Mouse (Mus musculus): ENCODE data around the gene Kctd7. TPM values are rescaled to one million over a fixed set of nuclear protein-coding genes. Genes with fewer than 3 reads are reported as not detected.
A peak's percentile ranks its signal among the peaks of the same experiment; 100 is the strongest.

Gene Kctd7
- polyA plus RNA-seq, 1 experiment, result 4.8 TPM

DNA sequence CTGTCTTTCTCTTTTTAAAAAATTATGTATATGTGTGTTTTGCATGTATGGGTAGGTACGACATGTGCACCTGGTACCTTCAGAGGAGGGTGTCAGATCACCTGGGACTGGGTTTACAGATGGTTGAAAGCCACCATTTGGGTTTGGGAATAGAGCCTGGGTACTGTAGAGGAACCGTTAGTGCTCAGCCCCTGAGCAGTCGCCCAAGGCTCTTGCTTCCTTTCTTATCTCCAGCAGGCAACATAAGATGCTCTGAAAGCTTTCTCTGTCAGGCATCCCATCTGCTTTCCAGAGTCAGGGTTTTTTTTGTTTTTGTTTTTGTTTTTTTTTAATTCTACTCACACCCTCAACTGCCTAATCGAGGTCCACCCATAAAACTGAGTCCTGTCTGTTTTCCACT, 20.6 kb downstream of the Kctd7 start:
- Histone ChIP-seq H3K4me1 (ENCODE audit: control insufficient read depth, insufficient read depth, low read length) (peaks cover 4% of the 10 kb centered on the region; the same call in 1 of the 2 replicates), H3K4me3 (ENCODE audit: insufficient read depth, low read length) (no peak overlapping the region), H3K27ac (ENCODE audit: insufficient read depth, low read depth, low read length) (no peak overlapping the region)
- no peak for TF ChIP-seq CTCF (IDR thresholded peaks at IDR 0.05; ENCODE audit: low read depth, low read length)
- TF ChIP-seq POLR2A (IDR thresholded peaks at IDR 0.05; ENCODE audit: borderline replicate concordance, low read depth, low read length), result no peak

DNA sequence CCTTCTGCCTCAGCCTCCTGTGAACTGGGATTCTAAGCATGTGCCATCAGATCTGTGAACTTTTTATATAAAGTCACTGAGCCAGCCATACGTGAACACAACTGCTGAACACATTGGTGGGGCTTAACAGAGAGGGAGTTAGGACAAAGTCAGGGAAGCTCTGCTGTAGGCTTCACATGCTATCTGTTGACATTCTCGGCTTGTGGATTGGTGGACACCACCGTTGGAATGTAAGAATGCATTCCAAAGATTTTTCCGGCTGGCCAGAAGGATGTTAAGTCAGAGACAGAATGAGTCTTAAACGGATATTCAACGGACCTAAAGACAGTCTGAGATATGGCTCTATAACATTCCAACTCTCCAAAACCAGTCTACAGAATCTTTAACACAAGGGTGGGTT, 24.4 kb downstream of the Kctd7 start:
- TF ChIP-seq POLR2A (IDR thresholded peaks at IDR 0.05; ENCODE audit: borderline replicate concordance, low read depth, low read length), result no peak
- TF ChIP-seq CTCF (IDR thresholded peaks at IDR 0.05; ENCODE audit: low read depth, low read length), result no peak
- Histone ChIP-seq H3K4me3 (ENCODE audit: insufficient read depth, low read length) (no peak overlapping the region), H3K4me1 (ENCODE audit: control insufficient read depth, insufficient read depth, low read length) (peaks cover 20% of the 10 kb centered on the region), H3K27ac (ENCODE audit: insufficient read depth, low read depth, low read length) (no peak overlapping the region)

DNA sequence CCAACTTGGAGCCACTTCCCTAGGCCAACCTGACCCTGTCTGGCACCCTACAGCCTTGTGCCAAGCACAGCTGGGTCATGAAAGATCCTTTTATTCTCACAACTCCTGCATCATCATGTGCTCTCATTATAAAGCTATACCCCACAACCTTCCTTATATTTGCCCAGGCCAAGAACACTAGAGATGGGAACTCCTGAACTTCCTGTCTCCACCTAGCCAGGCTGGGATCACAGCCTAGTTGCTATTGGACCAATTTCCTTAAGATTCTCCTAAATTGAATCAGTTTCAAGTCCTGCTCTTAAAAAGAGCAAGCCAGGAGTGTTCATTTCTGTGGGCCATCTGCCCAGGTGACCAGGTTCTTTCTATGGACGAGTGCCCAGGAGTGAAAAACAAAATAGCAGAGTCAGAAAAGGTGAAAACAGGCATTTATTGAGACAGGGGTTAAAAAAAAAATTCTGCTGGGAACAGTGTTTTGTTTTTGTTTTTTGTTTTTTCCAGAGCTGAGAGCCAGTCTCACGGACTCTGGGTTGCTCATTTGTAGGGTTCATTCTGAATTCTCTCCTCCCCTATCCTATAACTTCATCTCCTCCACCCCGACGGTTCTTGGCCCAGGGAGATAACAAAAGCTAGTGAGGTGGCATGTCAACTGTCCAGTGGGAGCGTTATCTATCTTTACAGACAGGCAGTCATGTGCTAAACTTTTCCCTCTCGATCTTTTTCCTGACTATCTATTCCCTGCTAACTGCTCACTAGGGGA, 26.2 kb downstream of the Kctd7 start:
- Histone ChIP-seq H3K4me1 (ENCODE audit: control insufficient read depth, insufficient read depth, low read length) (peaks cover 23% of the 10 kb centered on the region), H3K27ac (ENCODE audit: insufficient read depth, low read depth, low read length) (peak overlapping the region; percentile 69), H3K4me3 (ENCODE audit: insufficient read depth, low read length) (peak overlapping the region; percentile 56)
- TF ChIP-seq POLR2A (IDR thresholded peaks at IDR 0.05; ENCODE audit: borderline replicate concordance, low read depth, low read length) (no peak), CTCF (IDR thresholded peaks at IDR 0.05; ENCODE audit: low read depth, low read length) (no peak)

DNA sequence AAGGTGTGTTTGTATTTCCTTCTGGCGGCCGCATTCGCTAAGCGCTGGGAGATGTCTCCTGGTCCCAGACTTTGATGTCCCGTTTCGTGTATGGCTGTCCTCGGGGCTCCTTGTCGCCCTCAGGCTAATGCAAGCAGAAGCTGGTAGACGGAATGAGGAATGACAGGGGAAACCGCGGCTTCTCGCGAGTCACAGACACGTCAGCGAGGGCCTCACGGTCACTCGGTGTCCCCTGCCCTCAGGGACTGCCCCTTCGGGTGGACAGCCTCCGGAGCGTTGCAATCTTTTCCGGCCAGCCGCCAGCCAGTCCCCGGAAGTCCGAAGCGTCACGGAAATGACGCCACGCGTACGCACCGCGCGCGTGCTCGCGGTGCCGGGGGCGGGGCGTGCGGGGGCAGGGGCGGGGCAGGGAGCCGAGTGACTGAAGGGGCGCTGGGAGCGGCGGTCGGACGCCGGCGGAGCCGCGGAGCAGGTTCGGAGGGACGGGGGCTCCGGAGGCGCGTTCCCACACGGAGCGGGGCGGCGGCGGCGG, 26.8 kb downstream of the Kctd7 start, which contains the start of gene Rabgef1:
TSS of gene Rabgef1 (plus strand) at position 376 of the 532 bp plus-strand sequence.
- H3K4me1 ChIP-seq (ENCODE audit: control insufficient read depth, insufficient read depth, low read length), result peaks cover 23% of the 10 kb centered on the region
- no peak; the same call in 1 of the 2 replicates for TF ChIP-seq POLR2A (IDR thresholded peaks at IDR 0.05; ENCODE audit: borderline replicate concordance, low read depth, low read length)
- no peak for TF ChIP-seq CTCF (IDR thresholded peaks at IDR 0.05; ENCODE audit: low read depth, low read length)
- H3K4me3 ChIP-seq (ENCODE audit: insufficient read depth, low read length), result peak within 1 kb of the TSS; percentile 64
- peak within 1 kb of the TSS; percentile 70 for H3K27ac ChIP-seq (ENCODE audit: insufficient read depth, low read depth, low read length)

DNA sequence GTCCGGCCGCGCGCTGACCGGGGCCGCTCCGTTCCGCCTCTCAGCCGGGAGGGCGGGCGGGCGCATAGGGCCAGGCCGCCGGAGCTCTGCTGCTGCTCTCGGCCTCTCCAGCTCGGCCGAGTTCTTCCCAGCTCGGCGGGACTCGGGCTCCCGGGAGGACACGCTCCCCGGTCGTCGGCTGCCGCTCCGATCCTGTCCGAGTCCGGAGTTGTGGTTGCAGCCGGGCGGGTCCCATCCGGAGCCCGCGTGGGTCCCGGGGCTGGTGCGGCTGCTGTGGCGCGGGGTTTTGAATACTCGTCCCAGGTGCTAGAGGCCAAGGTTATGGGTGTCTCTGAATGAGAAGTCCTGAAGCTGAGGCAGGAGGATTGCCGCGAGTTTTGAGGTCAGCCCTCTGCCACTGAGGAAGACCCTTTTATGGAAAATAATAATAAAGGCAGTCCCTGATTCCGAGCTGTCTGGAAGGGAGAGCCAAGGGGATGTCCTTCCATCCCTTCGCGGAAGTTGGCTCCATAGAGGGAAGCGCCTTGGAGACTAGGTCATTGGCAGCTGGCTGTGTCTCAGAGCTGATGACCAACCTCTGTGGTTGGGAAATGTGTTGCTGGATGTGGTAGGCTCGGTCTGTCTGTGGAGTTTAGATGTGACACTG, 27.4 kb downstream of the Kctd7 start:
- peak overlapping the region; percentile 64 for H3K4me3 ChIP-seq (ENCODE audit: insufficient read depth, low read length)
- H3K27ac ChIP-seq (ENCODE audit: insufficient read depth, low read depth, low read length), result peak overlapping the region; percentile 70
- no peak for TF ChIP-seq POLR2A (IDR thresholded peaks at IDR 0.05; ENCODE audit: borderline replicate concordance, low read depth, low read length)
- no peak for TF ChIP-seq CTCF (IDR thresholded peaks at IDR 0.05; ENCODE audit: low read depth, low read length)
- peaks cover 23% of the 10 kb centered on the region for H3K4me1 ChIP-seq (ENCODE audit: control insufficient read depth, insufficient read depth, low read length)

DNA sequence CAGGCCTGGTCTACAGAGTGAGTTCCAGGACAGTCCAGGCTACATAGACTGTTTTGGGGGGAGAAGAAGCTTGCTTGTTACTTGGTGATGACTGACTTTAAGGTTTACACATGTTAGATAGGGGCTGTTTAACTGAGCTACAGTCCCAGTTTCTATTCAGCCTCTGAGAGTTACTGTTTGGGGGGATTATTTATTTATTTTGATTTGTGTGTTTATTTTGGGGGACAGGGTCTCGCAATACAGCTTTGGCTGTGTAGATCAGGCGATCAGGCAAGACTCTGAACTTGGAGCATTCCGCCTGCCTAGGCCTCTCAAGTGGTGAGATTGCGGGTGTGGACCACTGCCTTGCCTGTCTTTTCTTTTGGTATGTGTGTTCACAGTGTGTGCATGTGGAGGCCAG, 28.4 kb downstream of the Kctd7 start:
- Histone ChIP-seq H3K4me3 (ENCODE audit: insufficient read depth, low read length) (peak overlapping the region; percentile 64), H3K27ac (ENCODE audit: insufficient read depth, low read depth, low read length) (no peak overlapping the region), H3K4me1 (ENCODE audit: control insufficient read depth, insufficient read depth, low read length) (peaks cover 26% of the 10 kb centered on the region)
- TF ChIP-seq POLR2A (IDR thresholded peaks at IDR 0.05; ENCODE audit: borderline replicate concordance, low read depth, low read length) (no peak), CTCF (IDR thresholded peaks at IDR 0.05; ENCODE audit: low read depth, low read length) (no peak)

DNA sequence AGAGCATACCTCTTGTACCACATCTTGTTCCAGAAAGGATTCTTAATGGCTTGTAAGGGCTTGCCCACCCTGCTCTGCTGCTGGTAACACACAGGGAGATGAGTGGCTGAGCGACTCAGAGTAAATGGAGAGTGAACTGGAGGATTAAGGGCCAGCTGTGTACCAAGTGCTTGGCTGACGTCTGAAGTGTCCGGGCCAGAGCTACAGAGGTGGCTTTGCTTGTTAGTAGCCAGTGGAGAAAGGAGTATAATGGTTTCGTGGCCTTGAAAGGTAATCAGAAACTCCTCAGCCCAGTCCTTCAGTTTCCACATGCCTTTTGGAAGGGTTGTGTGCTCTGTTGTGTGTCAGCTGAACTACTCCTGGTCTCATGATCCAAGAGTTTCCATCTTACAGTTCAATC, 33.2 kb downstream of the Kctd7 start:
- Histone ChIP-seq H3K27ac (ENCODE audit: insufficient read depth, low read depth, low read length) (no peak overlapping the region), H3K4me1 (ENCODE audit: control insufficient read depth, insufficient read depth, low read length) (peaks cover 32% of the 10 kb centered on the region), H3K4me3 (ENCODE audit: insufficient read depth, low read length) (no peak overlapping the region)
- TF ChIP-seq CTCF (IDR thresholded peaks at IDR 0.05; ENCODE audit: low read depth, low read length) (no peak), POLR2A (IDR thresholded peaks at IDR 0.05; ENCODE audit: borderline replicate concordance, low read depth, low read length) (no peak)

DNA sequence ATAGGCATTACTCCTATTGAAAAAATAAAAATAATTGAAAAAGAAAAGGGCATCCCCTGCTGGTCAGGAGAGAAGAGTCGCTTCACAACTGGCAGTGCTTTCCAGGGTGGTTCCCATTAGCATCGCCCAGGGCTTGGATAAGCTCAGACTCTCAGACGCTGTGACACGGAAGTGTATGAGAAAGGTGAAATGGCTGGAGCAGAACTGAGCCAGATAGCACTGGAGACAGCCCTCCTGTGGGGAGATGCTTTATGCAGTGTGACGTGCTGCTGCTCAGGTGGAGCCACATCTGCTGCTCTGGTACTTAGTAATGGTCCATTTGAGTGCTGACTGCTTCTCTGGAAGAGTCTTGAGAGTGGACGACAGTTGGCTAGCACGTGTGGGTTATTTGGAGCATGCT, 35.7 kb downstream of the Kctd7 start:
- H3K4me1 ChIP-seq (ENCODE audit: control insufficient read depth, insufficient read depth, low read length), result peaks cover 18% of the 10 kb centered on the region
- TF ChIP-seq CTCF (IDR thresholded peaks at IDR 0.05; ENCODE audit: low read depth, low read length) (no peak), POLR2A (IDR thresholded peaks at IDR 0.05; ENCODE audit: borderline replicate concordance, low read depth, low read length) (no peak)
- no peak overlapping the region for H3K27ac ChIP-seq (ENCODE audit: insufficient read depth, low read depth, low read length)
- H3K4me3 ChIP-seq (ENCODE audit: insufficient read depth, low read length), result no peak overlapping the region

DNA sequence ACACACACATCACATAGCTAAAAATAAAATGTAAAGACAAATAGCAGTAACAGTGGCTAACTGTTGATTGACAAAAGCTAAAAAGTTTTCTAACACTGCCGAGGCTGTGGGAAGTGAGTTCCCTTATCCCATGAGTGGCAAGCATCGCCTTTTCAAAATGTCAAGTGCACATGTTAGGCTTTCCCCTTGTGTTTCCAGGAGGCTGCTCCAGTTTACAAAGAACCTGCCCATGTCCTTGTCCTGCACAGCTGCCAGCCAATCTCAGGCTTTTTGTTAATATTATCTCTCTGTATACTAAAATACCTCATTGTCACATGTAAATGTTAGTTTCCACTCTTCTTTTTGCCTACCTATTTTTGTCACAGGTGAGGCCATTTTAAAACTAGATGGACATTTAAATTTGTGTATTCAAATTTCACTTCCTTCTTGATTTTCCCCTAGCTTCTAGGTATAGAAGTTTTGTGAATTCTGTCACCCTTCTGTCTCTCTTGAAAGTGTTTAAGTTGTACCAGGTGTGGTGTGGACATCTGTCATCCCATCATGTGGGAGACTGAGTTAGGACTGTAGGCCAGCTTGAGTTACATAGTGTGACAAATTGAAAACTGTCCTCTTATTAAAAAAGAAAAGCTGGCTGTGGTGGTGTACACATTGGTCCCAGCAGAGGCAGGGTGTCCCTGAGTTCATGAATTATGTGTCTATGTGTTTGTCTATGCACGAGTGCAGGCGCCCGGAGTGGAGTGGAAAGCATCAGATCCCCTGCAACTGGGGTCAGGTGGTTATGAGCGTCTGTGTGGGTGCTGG, 37.3 kb downstream of the Kctd7 start:
- Histone ChIP-seq H3K27ac (ENCODE audit: insufficient read depth, low read depth, low read length) (no peak overlapping the region), H3K4me3 (ENCODE audit: insufficient read depth, low read length) (no peak overlapping the region), H3K4me1 (ENCODE audit: control insufficient read depth, insufficient read depth, low read length) (peaks cover 18% of the 10 kb centered on the region)
- TF ChIP-seq CTCF (IDR thresholded peaks at IDR 0.05; ENCODE audit: low read depth, low read length) (no peak), POLR2A (IDR thresholded peaks at IDR 0.05; ENCODE audit: borderline replicate concordance, low read depth, low read length) (no peak)

Measured in bone marrow macrophage, adult 2 months (primary cell).